Mouse (Mus musculus) heart, postnatal 0 days (tissue): ENCODE data around the gene Bcap31.
A peak's percentile ranks its signal among the peaks of the same experiment; 100 is the strongest.

Experiments
- CTCF ChIP-seq: IDR thresholded peaks from 2 replicates; pipeline ENCODE4 v1.5.1; 2016; ENCODE audit warnings: antibody characterized with exemption, control low read depth, low read depth
- EP300 ChIP-seq: IDR thresholded peaks from 2 replicates; pipeline ENCODE4 v1.6.1; 2016; ENCODE audit warnings: antibody characterized with exemption, low read depth

- no peak for TF ChIP-seq CTCF
- TF ChIP-seq EP300: 0 out of 2 replicates have a peak, but pooled peaks have one; percentile 52
Measured at GRCm38 (mm10) chrX:73718686-73719362, 2.8 kb upstream of the Bcap31 start.
